Mouse (Mus musculus) CH12.LX (cell line): ENCODE measurements at regions not wholly inside any gene's neighbourhood (a gene's known extent, or its start where the extent isn't known, plus 50 kb on each side); places are given as distances from the start of the nearest gene placed in this dataset.

Source experiments
- DNase-seq: peaks from one replicate; pipeline ENCODE4 v3.0.0-alpha.2; 2013; ENCODE audit errors: extremely low read depth
- H3K27ac ChIP-seq: 2 replicates; pipeline ENCODE4 v1.5.1; 2012; ENCODE audit warnings: low read depth, mild to moderate bottlenecking, control low read depth, moderate library complexity; ENCODE audit not compliant: insufficient read depth
- H3K27me3 ChIP-seq: replicated peaks from 2 replicates; pipeline ENCODE3; 2012; ENCODE audit warnings: inconsistent platforms
- H3K36me3 ChIP-seq, 2 experiments: replicated peaks in 1 of 2; 2 replicates each; pipeline versions ENCODE3 to v1.6.1; 2012; ENCODE audit warnings: inconsistent platforms in 1 of 2, low read length in 1 of 2, mild to moderate bottlenecking in 1 of 2, mixed read lengths in 1 of 2, moderate library complexity in 1 of 2; ENCODE audit not compliant: control insufficient read depth in 1 of 2, insufficient read depth in 1 of 2
- H3K4me1 ChIP-seq, 2 experiments: 2 replicates each; pipeline ENCODE4 v1.6.1; 2012; ENCODE audit warnings: inconsistent platforms in 1 of 2, moderate library complexity in 1 of 2; ENCODE audit not compliant: insufficient read depth in 2 of 2, control insufficient read depth in 1 of 2
- H3K4me2 ChIP-seq: 2 replicates; pipeline ENCODE4 v1.6.1; 2012; ENCODE audit warnings: low read depth, mild to moderate bottlenecking, control low read depth; ENCODE audit not compliant: poor library complexity, insufficient read depth, severe bottlenecking
- H3K4me3 ChIP-seq, 3 experiments: fragments of 150-350 bp in 1 of 3; sonication (generic) in 1 of 3; replicated peaks in 1 of 3; 2 replicates each; pipeline versions ENCODE3 to v1.5.1; 2011 to 2012; ENCODE audit warnings: low read depth in 2 of 3, low read length in 2 of 3, mild to moderate bottlenecking in 2 of 3, moderate library complexity in 2 of 3, control low read depth in 1 of 3, improper control_type of control experiment in 1 of 3, inconsistent platforms in 1 of 3, mixed read lengths in 1 of 3; ENCODE audit not compliant: poor library complexity in 1 of 3
- H3K79me2 ChIP-seq: replicated peaks from 2 replicates; pipeline ENCODE4 v1.6.1; 2012; ENCODE audit warnings: mild to moderate bottlenecking, moderate library complexity; ENCODE audit not compliant: control insufficient read depth, poor library complexity, insufficient read depth, severe bottlenecking; ENCODE audit errors: extremely low read depth
- H3K9ac ChIP-seq: 2 replicates; pipeline ENCODE4 v1.6.1; 2012; ENCODE audit warnings: low read depth, mild to moderate bottlenecking, control low read depth, moderate library complexity; ENCODE audit not compliant: insufficient read depth
- H3K9me3 ChIP-seq: replicated peaks from 2 replicates; pipeline ENCODE3; 2012; ENCODE audit warnings: low read length, inconsistent platforms, mixed read lengths
- BHLHE40 ChIP-seq: IDR thresholded peaks from 2 replicates; pipeline ENCODE4 v1.6.1; 2011; ENCODE audit warnings: mild to moderate bottlenecking, low read depth, low read length, improper control_type of control experiment
- CHD2 ChIP-seq: IDR thresholded peaks from 2 replicates; pipeline ENCODE4 v1.6.1; 2011; ENCODE audit warnings: low read length, improper control_type of control experiment
- E2F4 ChIP-seq: IDR thresholded peaks from 2 replicates; pipeline ENCODE4 v1.6.1; 2011; ENCODE audit warnings: low read depth, low read length, improper control_type of control experiment; ENCODE audit not compliant: insufficient replicate concordance
- EP300 ChIP-seq: IDR thresholded peaks from 2 replicates; pipeline ENCODE4 v1.6.1; 2011; ENCODE audit warnings: low read length, improper control_type of control experiment
- ETS1 ChIP-seq: conservative IDR thresholded peaks from 2 replicates; pipeline ENCODE4 v1.6.1; 2012; ENCODE audit warnings: low read depth, mild to moderate bottlenecking, inconsistent platforms, low read length, improper control_type of control experiment, moderate library complexity
- KAT2A ChIP-seq: IDR thresholded peaks from 2 replicates; pipeline ENCODE4 v1.6.1; 2012; ENCODE audit warnings: low read length, improper control_type of control experiment, inconsistent platforms; ENCODE audit not compliant: insufficient replicate concordance
- MAFK ChIP-seq: IDR thresholded peaks from 2 replicates; pipeline ENCODE4 v1.6.1; 2011; ENCODE audit warnings: low read length, improper control_type of control experiment; ENCODE audit not compliant: insufficient replicate concordance
- MXI1 ChIP-seq: IDR thresholded peaks from 2 replicates; pipeline ENCODE4 v1.6.1; 2011; ENCODE audit warnings: mild to moderate bottlenecking, low read depth, low read length, improper control_type of control experiment
- MYC ChIP-seq: IDR thresholded peaks from 2 replicates; pipeline ENCODE4 v1.6.1; 2011; ENCODE audit warnings: low read depth, mild to moderate bottlenecking, improper control_type of control experiment, low read length
- NRF1 ChIP-seq: IDR thresholded peaks from 2 replicates; pipeline ENCODE4 v1.6.1; 2014; ENCODE audit warnings: low read depth, mild to moderate bottlenecking, inconsistent platforms, low read length, improper control_type of control experiment, moderate library complexity
- PAX5 ChIP-seq: IDR thresholded peaks from 2 replicates; pipeline ENCODE4 v1.6.1; 2012; ENCODE audit warnings: low read length, inconsistent platforms, mixed read lengths
- POLR2A ChIP-seq: IDR thresholded peaks from 2 replicates; pipeline ENCODE4 v1.6.1; 2011; ENCODE audit warnings: low read depth, mild to moderate bottlenecking, improper control_type of control experiment, low read length
- RAD21 ChIP-seq: IDR thresholded peaks from 2 replicates; pipeline ENCODE4 v1.6.1; 2011; ENCODE audit warnings: low read depth, mild to moderate bottlenecking, low read length, improper control_type of control experiment, moderate library complexity
- RCOR1 ChIP-seq: conservative IDR thresholded peaks from 2 replicates; pipeline ENCODE4 v1.6.1; 2012; ENCODE audit warnings: low read depth, mild to moderate bottlenecking, inconsistent platforms, low read length, improper control_type of control experiment
- SIN3A ChIP-seq: IDR thresholded peaks from 2 replicates; pipeline ENCODE4 v1.6.1; 2012; ENCODE audit warnings: low read length, improper control_type of control experiment, inconsistent platforms
- TCF12 ChIP-seq: IDR thresholded peaks from 2 replicates; pipeline ENCODE4 v1.6.1; 2014; ENCODE audit warnings: low read depth, mild to moderate bottlenecking, inconsistent platforms, low read length, improper control_type of control experiment
- UBTF ChIP-seq: IDR thresholded peaks from 2 replicates; pipeline ENCODE4 v1.6.1; 2012; ENCODE audit warnings: low read depth, mild to moderate bottlenecking, inconsistent platforms, low read length, improper control_type of control experiment, moderate library complexity
- ZKSCAN1 ChIP-seq: IDR thresholded peaks from 2 replicates; pipeline ENCODE4 v1.6.1; 2012; ENCODE audit warnings: low read depth, inconsistent platforms, low read length, improper control_type of control experiment, borderline replicate concordance
- dilution Hi-C: fragments of 300-500 bp; cut with MboI; formaldehyde crosslinking; loops from 2 replicates; pipeline ENCODE4 v1.14.3; 2020; ENCODE audit warnings: low sequenced_read_pairs; ENCODE audit not compliant: extremely low pct_unique_long_range_greater_than_20kb, extremely low pct_ligation_motif_present
- in situ Hi-C: fragments of 300-500 bp; cut with MboI; formaldehyde crosslinking; loops from 3 replicates; pipeline ENCODE4 v1.14.3; 2019; ENCODE audit warnings: low sequenced_read_pairs, low pct_ligation_motif_present, low pct_unique_long_range_greater_than_20kb, mixed read lengths

DNA sequence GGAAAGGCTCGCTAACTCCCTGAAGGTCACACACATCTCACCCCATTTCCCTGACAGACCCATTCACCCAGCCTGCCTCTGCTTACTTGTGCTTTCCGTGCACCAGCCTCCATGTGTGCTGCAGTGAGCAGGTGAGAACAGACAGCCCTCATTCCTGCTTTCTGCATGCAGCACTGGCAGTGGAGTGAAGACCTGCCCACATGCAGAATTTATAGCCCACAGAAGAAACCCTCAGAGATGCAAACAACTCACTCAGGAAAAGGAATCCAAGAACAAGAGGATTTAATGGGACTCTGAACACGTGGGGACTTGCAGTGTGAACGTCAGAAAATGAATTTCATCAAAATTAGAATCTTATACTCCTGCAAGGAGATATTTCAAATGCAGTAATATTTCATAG is 152.2 kb upstream of the Ankrd50 start:
- H3K9me3 ChIP-seq, result no peaks in the 10 kb centered on the region
- dilution Hi-C loops, result no loop called here
- H3K4me1 ChIP-seq, result no peaks in the 10 kb centered on the region; a peak in 1 of 4 replicates
- no peaks in the 10 kb centered on the region for H3K36me3 ChIP-seq
- H3K27ac ChIP-seq, result no peak overlapping the region
- TF ChIP-seq BHLHE40, result no peak
- TF ChIP-seq, all 38 proteins: peak for 0
- H3K27me3 ChIP-seq, result no peaks in the 10 kb centered on the region
- no peaks in the 10 kb centered on the region for H3K79me2 ChIP-seq
- in situ Hi-C loops, result no loop called here
- DNase-seq, result no peak
- no peak overlapping the region for H3K4me2 ChIP-seq
- no peak overlapping the region for H3K4me3 ChIP-seq
- no peak overlapping the region for H3K9ac ChIP-seq

DNA sequence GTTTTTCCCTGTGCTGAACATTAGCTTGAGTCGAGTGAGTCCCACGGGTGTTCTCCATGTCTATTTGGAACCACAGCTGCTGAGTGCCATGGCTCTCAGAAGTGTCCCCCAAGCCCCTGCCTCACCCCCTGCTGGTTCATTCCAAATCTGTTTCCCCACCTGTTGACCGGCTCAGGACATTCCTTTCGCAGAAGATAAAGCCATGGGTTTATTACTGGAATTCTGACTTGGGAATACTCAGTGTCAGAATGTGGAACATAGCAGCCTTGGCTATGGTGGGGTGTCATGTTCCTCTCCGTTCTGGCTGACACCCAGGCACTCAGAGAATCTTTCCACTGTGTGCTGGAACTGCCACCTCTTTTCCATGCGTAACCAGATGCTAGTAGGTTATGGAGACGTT is 148.7 kb upstream of the Ankrd50 start:
- Histone ChIP-seq H3K27ac (no peak overlapping the region), H3K4me2 (no peak overlapping the region), H3K4me1 (no peaks in the 10 kb centered on the region; a peak in 1 of 4 replicates), H3K9me3 (no peaks in the 10 kb centered on the region), H3K79me2 (no peaks in the 10 kb centered on the region), H3K36me3 (no peaks in the 10 kb centered on the region), H3K4me3 (no peak overlapping the region), H3K27me3 (no peaks in the 10 kb centered on the region), H3K9ac (no peak overlapping the region)
- DNase-seq, result no peak
- dilution Hi-C loops, result no loop called here
- TF ChIP-seq SIN3A, result no peak
- no peak for TF ChIP-seq MXI1
- no peak for TF ChIP-seq KAT2A
- no peak for TF ChIP-seq ZKSCAN1
- no peak for TF ChIP-seq TCF12
- TF ChIP-seq UBTF, result no peak
- no peak for TF ChIP-seq MAFK
- no peak for TF ChIP-seq RAD21
- TF ChIP-seq PAX5, result no peak
- TF ChIP-seq BHLHE40, result no peak
- TF ChIP-seq MYC, result no peak
- TF ChIP-seq CHD2, result no peak
- no peak for TF ChIP-seq ETS1
- no peak for TF ChIP-seq RCOR1
- TF ChIP-seq EP300, result no peak
- TF ChIP-seq POLR2A, result no peak
- no peak for TF ChIP-seq E2F4
- no peak for TF ChIP-seq NRF1
- in situ Hi-C loops, result no loop called here
